Mouse (Mus musculus) lung, postnatal 0 days (tissue): ENCODE measurements around the gene Hepacam.

Experiments
- CTCF ChIP-seq: IDR thresholded peaks from 2 replicates; pipeline ENCODE4 v1.5.1; 2016; ENCODE audit warnings: antibody characterized with exemption, mild to moderate bottlenecking
- EP300 ChIP-seq: IDR thresholded peaks from 2 replicates; pipeline ENCODE4 v1.6.1; 2016; ENCODE audit warnings: antibody characterized with exemption, mild to moderate bottlenecking, control low read depth

DNA sequence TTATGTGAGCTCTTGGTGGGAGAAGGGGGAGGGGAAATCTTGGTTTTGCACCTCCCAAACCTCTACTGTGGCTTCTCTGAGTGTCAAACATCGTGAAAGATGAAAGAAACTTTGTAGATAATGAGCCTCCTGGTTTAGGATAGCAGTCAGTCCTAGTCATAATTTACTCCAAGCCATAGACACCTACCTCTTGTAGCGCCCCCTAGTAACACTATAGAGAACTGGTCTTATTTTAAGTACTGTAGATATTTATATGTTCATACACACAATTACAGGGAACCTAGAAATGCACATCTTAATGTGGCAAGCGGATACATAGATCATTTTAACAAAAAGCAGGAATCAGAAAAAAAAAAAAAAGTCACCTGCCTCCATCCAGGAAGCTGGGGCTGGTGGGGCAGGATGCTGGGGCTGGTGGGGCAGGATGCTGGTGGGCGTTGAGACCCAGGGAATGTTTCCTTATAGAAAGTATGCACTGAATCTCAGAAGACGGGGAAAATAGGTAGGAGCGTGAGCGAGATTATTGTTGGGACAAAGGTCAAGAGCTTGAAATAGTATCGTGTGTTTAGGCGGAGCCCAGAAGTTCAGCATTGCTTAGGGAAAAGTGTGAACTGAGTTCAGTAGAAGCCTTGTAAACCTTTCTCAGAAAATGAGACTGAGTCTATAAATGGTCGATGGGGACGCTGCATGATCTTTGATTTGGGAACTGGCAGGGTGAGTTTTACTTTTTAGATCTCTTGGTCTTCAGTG, 1.1 kb downstream of the Hepacam start:
- TF ChIP-seq CTCF (0 out of 2 replicates have a peak, but pooled peaks have one; percentile 21), EP300 (no peak)
